Mouse (Mus musculus) layer of hippocampus, postnatal 25 days (tissue): ENCODE data around the gene Ifitm5. TPM values are rescaled to one million over a fixed set of nuclear protein-coding genes. Genes with fewer than 3 reads are reported as not detected.
"Not testable (repeated sequence)": the region's sequence is repeated elsewhere in the genome, so short reads cannot be mapped to it uniquely, and the experiment has no call there.

Source experiments
- DNase-seq, 2 experiments: peaks; one replicate each; pipeline ENCODE4 v3.0.0; 2022; ENCODE audit warnings: mixed read lengths in 2 of 2, low spot score in 1 of 2; ENCODE audit errors: extremely low spot score in 1 of 2
- total RNA-seq, 2 experiments: library from RNA; stranded (reverse); gene quantifications; 2 replicates each; pipeline ENCODE4 v1.2.3; 2021

Gene Ifitm5
- not detected for total RNA-seq

GRCm38 (mm10) chr7:140949824-140950530 is at the start of gene Ifitm5:
Ifitm5 (minus strand) TSS chr7:140950291.
- no peak for DNase-seq

- DNase-seq = no peak
Measured at GRCm38 (mm10) chr7:140998853-140999700, 49.0 kb upstream of the Ifitm5 start.

- DNase-seq = no peak
Measured at GRCm38 (mm10) chr7:140997817-140998216, 47.7 kb upstream of the Ifitm5 start.

- DNase-seq = no peak
Measured at GRCm38 (mm10) chr7:140991117-140991689, 41.1 kb upstream of the Ifitm5 start.

- no peak for DNase-seq
Measured at GRCm38 (mm10) chr7:140990622-140991021, 40.5 kb upstream of the Ifitm5 start.

GRCm38 (mm10) chr7:140990185-140990584 is 40.1 kb upstream of the Ifitm5 start:
- no peak for DNase-seq

GRCm38 (mm10) chr7:140989022-140989421 is 38.9 kb upstream of the Ifitm5 start:
- no peak for DNase-seq

GRCm38 (mm10) chr7:140987182-140988138 is 37.4 kb upstream of the Ifitm5 start:
- DNase-seq = no peak

- no peak for DNase-seq
Measured at GRCm38 (mm10) chr7:140982971-140983370, 32.9 kb upstream of the Ifitm5 start.

- no peak for DNase-seq
Measured at GRCm38 (mm10) chr7:140981704-140982103, 31.6 kb upstream of the Ifitm5 start.

- not testable (repeated sequence) for DNase-seq
Measured at GRCm38 (mm10) chr7:140976720-140977119, 26.6 kb upstream of the Ifitm5 start.

- no peak for DNase-seq
Measured at GRCm38 (mm10) chr7:140975465-140975864, 25.4 kb upstream of the Ifitm5 start.

- DNase-seq = no peak
Measured at GRCm38 (mm10) chr7:140974940-140975339, 24.8 kb upstream of the Ifitm5 start.

- DNase-seq = no peak
Measured at GRCm38 (mm10) chr7:140973396-140974165, 23.5 kb upstream of the Ifitm5 start.

GRCm38 (mm10) chr7:140971479-140972171 is 21.5 kb upstream of the Ifitm5 start:
- no peak for DNase-seq

GRCm38 (mm10) chr7:140970931-140971330 is 20.8 kb upstream of the Ifitm5 start:
- no peak for DNase-seq

GRCm38 (mm10) chr7:140968710-140969109 is 18.6 kb upstream of the Ifitm5 start:
- not testable (repeated sequence) for DNase-seq

GRCm38 (mm10) chr7:140967862-140968591 is 17.9 kb upstream of the Ifitm5 start:
- DNase-seq = no peak
